ENCODE assay signal across 10 mouse cellular contexts in the genomic region with DNA sequence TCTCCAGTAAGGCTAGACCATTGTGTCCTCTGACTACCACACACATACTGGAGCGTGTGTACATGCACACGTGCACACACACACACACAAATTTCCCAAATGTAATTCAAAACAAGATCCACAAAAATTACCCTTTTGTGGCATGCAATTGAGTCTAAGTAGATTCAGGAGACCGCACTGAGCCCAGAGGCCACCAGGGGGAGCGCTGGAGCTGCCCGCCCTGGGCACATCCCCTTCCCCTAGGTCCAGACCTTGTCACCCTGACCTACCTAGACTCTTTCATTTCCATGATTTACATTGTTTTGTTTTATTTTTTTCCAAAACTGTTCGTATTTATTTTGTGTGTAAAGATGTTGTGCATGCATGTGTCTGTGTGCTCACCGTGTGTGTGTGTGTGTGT. TPM values are rescaled to one million over a fixed set of nuclear protein-coding genes. Genes with fewer than 3 reads are reported as not detected.
DNase-seq lines count a peak whose midpoint lies in the region; ATAC-seq lines count a peak whose summit lies in the region.
"Had no signal": no experiment of that assay in that cellular context is flagged by ENCODE, and none has a peak within 500 bp of the region (broad histone marks: within the 10 kb centered on the region; RNA-seq: fewer than 3 reads in every experiment).

No protein-coding gene starts in this region.

- H3K36me3 ChIP-seq in forebrain, embryonic 11.5 days (ENCODE audit: control insufficient read depth, insufficient read depth, low read length) = no peaks in the 10 kb centered on the region
- H3K36me3 ChIP-seq in forebrain, embryonic 15.5 days = no peaks in the 10 kb centered on the region
- H3K36me3 ChIP-seq: neural tube, embryonic 12.5 days had no signal

- no peak overlapping the region for H3K4me2 ChIP-seq in forebrain, embryonic 11.5 days (ENCODE audit: low read depth, low read length, severe bottlenecking)
- no peak overlapping the region for H3K4me2 ChIP-seq in forebrain, embryonic 15.5 days (replicated peaks)
- H3K4me2 ChIP-seq: neural tube, embryonic 12.5 days had no signal

- ATAC-seq in forebrain, embryonic 11.5 days (replicated peaks; ENCODE audit: low FRiP score) = no peak
- no peak for ATAC-seq in forebrain, embryonic 15.5 days (replicated peaks)

- no peak overlapping the region for H3K4me3 ChIP-seq in forebrain, embryonic 11.5 days (ENCODE audit: low read depth, low read length)
- no peak overlapping the region for H3K4me3 ChIP-seq in forebrain, embryonic 15.5 days
- H3K4me3 ChIP-seq: neural tube, embryonic 12.5 days had no signal

- peak; percentile 79 for DNase-seq in forebrain, embryonic 11.5 days (ENCODE audit: low spot score)
- peak; percentile 47 for DNase-seq in ovary, postnatal 14 days (ENCODE audit: low spot score)
- DNase-seq in ovary, postnatal 10 days (ENCODE audit: low spot score) = no peak
- DNase-seq in c-Kit-positive CD71-positive TER-119-positive erythroid progenitor cells, embryonic 14.5 days (ENCODE audit: low spot score) = peak; percentile 42
- DNase-seq in heart, postnatal 4 days = peak; percentile 81
- peak; percentile 79 for DNase-seq in lung, postnatal 36 days
- DNase-seq in thymus, postnatal 14 days = peak; percentile 83

- 4% methylated on average over 7 of the region's 7 CpGs for WGBS in forebrain, embryonic 11.5 days
- 9% methylated on average over 7 of the region's 7 CpGs for WGBS in forebrain, embryonic 15.5 days

- H3K9me3 ChIP-seq in forebrain, embryonic 11.5 days (ENCODE audit: control insufficient read depth, low read length) = no peaks in the 10 kb centered on the region
- no peaks in the 10 kb centered on the region for H3K9me3 ChIP-seq in forebrain, embryonic 15.5 days
- H3K9me3 ChIP-seq: neural tube, embryonic 12.5 days had no signal

- peaks cover 6% of the 10 kb centered on the region; the same call in 1 of the 2 replicates for H3K4me1 ChIP-seq in forebrain, embryonic 11.5 days (replicated peaks; ENCODE audit: control insufficient read depth, insufficient read depth, low read length)
- peaks cover 14% of the 10 kb centered on the region for H3K4me1 ChIP-seq in forebrain, embryonic 15.5 days

- H3K27me3 ChIP-seq in forebrain, embryonic 11.5 days (ENCODE audit: control insufficient read depth, insufficient read depth, low read length) = peaks cover 2% of the 10 kb centered on the region; the same call in 1 of the 2 replicates
- no peaks in the 10 kb centered on the region for H3K27me3 ChIP-seq in forebrain, embryonic 15.5 days

- H3K9ac ChIP-seq in forebrain, embryonic 11.5 days (ENCODE audit: low read length) = no peak overlapping the region
- no peak overlapping the region for H3K9ac ChIP-seq in forebrain, embryonic 15.5 days (replicated peaks)
- H3K9ac ChIP-seq: neural tube, embryonic 12.5 days had no signal

- no peak overlapping the region for H3K27ac ChIP-seq in forebrain, embryonic 11.5 days (ENCODE audit: low read depth, low read length)
- no peak overlapping the region for H3K27ac ChIP-seq in forebrain, embryonic 15.5 days (replicated peaks)
- H3K27ac ChIP-seq: neural tube, embryonic 12.5 days had no signal

RNA-seq across cellular contexts. Expression of gene Gng7, which starts 1.9 kb away (rescaled TPM):
- polyA plus RNA-seq in forebrain, embryonic 11.5 days (2014; fragmentation: Nextera tagmentation; extraction: Ambion mirVana) = 8.0 and 9.2 TPM in 2 replicates
- 30.8 and 32.1 TPM in 2 replicates for polyA plus RNA-seq in forebrain, embryonic 15.5 days (2015; fragmentation: Nextera tagmentation; extraction: Ambion mirVana)
- under 1 TPM; 0.38 to 0.47 TPM for total RNA-seq in heart, postnatal 4 days (2021)

RNA-seq across cellular contexts. Expression of gene Diras1, which starts 8.8 kb away (rescaled TPM):
- 1.5 and 2.2 TPM in 2 replicates for polyA plus RNA-seq in forebrain, embryonic 11.5 days (2014; fragmentation: Nextera tagmentation; extraction: Ambion mirVana)
- polyA plus RNA-seq in forebrain, embryonic 15.5 days (2015; fragmentation: Nextera tagmentation; extraction: Ambion mirVana) = 32.6 and 36.0 TPM in 2 replicates
- not detected for total RNA-seq in heart, postnatal 4 days (2021)
- polyA plus RNA-seq: heart, embryonic 14.5 days had no signal

RNA-seq across cellular contexts. Expression of gene Slc39a3, which starts 20.6 kb away (rescaled TPM):
- polyA plus RNA-seq in forebrain, embryonic 11.5 days (2014; fragmentation: Nextera tagmentation; extraction: Ambion mirVana) = 19.4 and 21.6 TPM in 2 replicates
- polyA plus RNA-seq in forebrain, embryonic 15.5 days (2015; fragmentation: Nextera tagmentation; extraction: Ambion mirVana) = 46.3 TPM in 2 replicates
- 1 to 10 TPM; 7.6 to 7.8 TPM for total RNA-seq in heart, postnatal 4 days (2021)

RNA-seq across cellular contexts. Expression of gene Sgta, which starts 43.3 kb away (rescaled TPM):
- 259 and 265 TPM in 2 replicates for polyA plus RNA-seq in forebrain, embryonic 11.5 days (2014; fragmentation: Nextera tagmentation; extraction: Ambion mirVana)
- polyA plus RNA-seq in forebrain, embryonic 15.5 days (2015; fragmentation: Nextera tagmentation; extraction: Ambion mirVana) = 316 and 320 TPM in 2 replicates
- total RNA-seq in heart, postnatal 4 days (2021) = 100 to 1,000 TPM; 102 to 103 TPM

RNA-seq across cellular contexts. Expression of gene Thop1, which starts 53.2 kb away (rescaled TPM):
- 76.1 and 78.9 TPM in 2 replicates for polyA plus RNA-seq in forebrain, embryonic 11.5 days (2014; fragmentation: Nextera tagmentation; extraction: Ambion mirVana)
- 60.0 and 61.7 TPM in 2 replicates for polyA plus RNA-seq in forebrain, embryonic 15.5 days (2015; fragmentation: Nextera tagmentation; extraction: Ambion mirVana)
- total RNA-seq in heart, postnatal 4 days (2021) = 10 to 100 TPM; 14.5 to 15.5 TPM

Comparison
In these comparisons a context has a peak if more than half of its experiments do, and no peak if none do; other contexts are left out.
1. RNA of gene Diras1, which starts 8.8 kb away (polyA plus RNA-seq): 32.6 to 36.0 TPM in forebrain, embryonic 15.5 days; 1.5 to 2.2 TPM in forebrain, embryonic 11.5 days; every median in the first group is over 10 times any median in the second.